Mouse (Mus musculus): ENCODE measurements at regions not wholly inside any gene's neighbourhood (a gene's known extent, or its start where the extent isn't known, plus 50 kb on each side); places are given as distances from the start of the nearest gene placed in this dataset.

GRCm38 (mm10) chr13:113470822-113471557, 147.4 kb downstream of the Snx18 start:
- TF ChIP-seq ZNF384 (IDR thresholded peaks at IDR 0.05; ENCODE audit: low read depth, low read length) (no peak), MAZ (IDR thresholded peaks at IDR 0.05; ENCODE audit: low read depth, low read length) (no peak), ZMIZ1 (IDR thresholded peaks at IDR 0.05; ENCODE audit: low read depth, low read length) (no peak), MEF2A (IDR thresholded peaks at IDR 0.05; ENCODE audit: borderline replicate concordance, low read depth, low read length) (no peak), NELFE (IDR thresholded peaks at IDR 0.05; ENCODE audit: low read depth, low read length) (no peak), CTCF (conservative IDR thresholded peaks at IDR 0.05 in 1 of 2, IDR thresholded peaks at IDR 0.05 in 1 of 2; ENCODE audit: low read depth in 2 of 2, low read length in 2 of 2) (no peak), IRF4 (IDR thresholded peaks at IDR 0.05; ENCODE audit: low read depth, low read length) (no peak), ZC3H11A (IDR thresholded peaks at IDR 0.05; ENCODE audit: low read depth, low read length) (no peak), EP300 (IDR thresholded peaks at IDR 0.05; ENCODE audit: low read length) (no peak), MXI1 (IDR thresholded peaks at IDR 0.05; ENCODE audit: low read depth, low read length) (no peak), MAX (IDR thresholded peaks at IDR 0.05; ENCODE audit: low read length) (no peak)
- H3K27ac ChIP-seq (ENCODE audit: insufficient read depth, low read depth): no peak overlapping the region
- H3K4me2 ChIP-seq (ENCODE audit: insufficient read depth, low read depth, poor library complexity, severe bottlenecking): no peak overlapping the region
- H3K9me3 ChIP-seq (replicated peaks; ENCODE audit: low read length): no peaks in the 10 kb centered on the region
- H3K4me1 ChIP-seq (ENCODE audit: control insufficient read depth in 1 of 2, insufficient read depth in 2 of 2): no peaks in the 10 kb centered on the region
- dilution Hi-C loops (cut with MboI; ENCODE audit: extremely low pct_ligation_motif_present, extremely low pct_unique_long_range_greater_than_20kb, low sequenced_read_pairs): no loop called here
- DNase-seq (ENCODE audit: extremely low read depth): no peak
- no peaks in the 10 kb centered on the region for H3K79me2 ChIP-seq (replicated peaks; ENCODE audit: control insufficient read depth, extremely low read depth, insufficient read depth, poor library complexity, severe bottlenecking)
- H3K36me3 ChIP-seq (replicated peaks in 1 of 2; ENCODE audit: control insufficient read depth in 1 of 2, insufficient read depth in 1 of 2, low read length in 1 of 2): no peaks in the 10 kb centered on the region
- H3K9ac ChIP-seq (ENCODE audit: insufficient read depth, low read depth): no peak overlapping the region
- no peak overlapping the region for H3K4me3 ChIP-seq (replicated peaks in 1 of 3; ENCODE audit: low read depth in 2 of 3, low read length in 2 of 3, poor library complexity in 1 of 3)
- in situ Hi-C loops (cut with MboI; ENCODE audit: low pct_ligation_motif_present, low pct_unique_long_range_greater_than_20kb, low sequenced_read_pairs): no loop called here
- H3K27me3 ChIP-seq (replicated peaks): no peaks in the 10 kb centered on the region

GRCm38 (mm10) chr13:113464190-113465064, 153.9 kb downstream of the Snx18 start:
- Histone ChIP-seq H3K4me1 (ENCODE audit: control insufficient read depth in 1 of 2, insufficient read depth in 2 of 2) (peaks cover 0 to 23% of the 10 kb centered on the region in 2 experiments; a peak in 2 of 4 replicates), H3K9me3 (replicated peaks; ENCODE audit: low read length) (no peaks in the 10 kb centered on the region), H3K79me2 (replicated peaks; ENCODE audit: control insufficient read depth, extremely low read depth, insufficient read depth, poor library complexity, severe bottlenecking) (no peaks in the 10 kb centered on the region), H3K27ac (ENCODE audit: insufficient read depth, low read depth) (no peak overlapping the region), H3K4me3 (replicated peaks in 1 of 3; ENCODE audit: low read depth in 2 of 3, low read length in 2 of 3, poor library complexity in 1 of 3) (no peak overlapping the region), H3K9ac (ENCODE audit: insufficient read depth, low read depth) (no peak overlapping the region), H3K27me3 (replicated peaks) (no peaks in the 10 kb centered on the region), H3K4me2 (ENCODE audit: insufficient read depth, low read depth, poor library complexity, severe bottlenecking) (no peak overlapping the region), H3K36me3 (replicated peaks in 1 of 2; ENCODE audit: control insufficient read depth in 1 of 2, insufficient read depth in 1 of 2, low read length in 1 of 2) (no peaks in the 10 kb centered on the region)
- in situ Hi-C loops (cut with MboI; ENCODE audit: low pct_ligation_motif_present, low pct_unique_long_range_greater_than_20kb, low sequenced_read_pairs): no loop called here
- no peak for DNase-seq (ENCODE audit: extremely low read depth)
- TF ChIP-seq POLR2A (IDR thresholded peaks at IDR 0.05; ENCODE audit: low read depth, low read length) (no peak), BHLHE40 (IDR thresholded peaks at IDR 0.05; ENCODE audit: low read depth, low read length) (no peak), MAZ (IDR thresholded peaks at IDR 0.05; ENCODE audit: low read depth, low read length) (no peak), MEF2A (IDR thresholded peaks at IDR 0.05; ENCODE audit: borderline replicate concordance, low read depth, low read length) (no peak)
- dilution Hi-C loops (cut with MboI; ENCODE audit: extremely low pct_ligation_motif_present, extremely low pct_unique_long_range_greater_than_20kb, low sequenced_read_pairs): no loop called here
